Mouse (Mus musculus) neural tube, embryonic 11.5 days (tissue): ENCODE measurements at regions not wholly inside any gene's neighbourhood (a gene's known extent, or its start where the extent isn't known, plus 50 kb on each side); places are given as distances from the start of the nearest gene placed in this dataset.

Source experiments
- ATAC-seq: fragments of 200-750 bp; cut with Nextera tagmentation; 2 replicates; pipeline ENCODE4 v1.8.0; 2017; ENCODE audit warnings: moderate number of reproducible peaks, mild to moderate bottlenecking, moderate TSS enrichment, moderate library complexity; ENCODE audit not compliant: insufficient read depth, low FRiP score, low TSS enrichment
- DNase-seq: peaks from one replicate; pipeline ENCODE4 v3.0.0-alpha.2; 2015; ENCODE audit warnings: low spot score
- H3K27ac ChIP-seq: fragments of 300-500 bp; sonication (generic); 2 replicates; pipeline ENCODE4 v1.5.1; 2014; ENCODE audit warnings: low read depth, mild to moderate bottlenecking, low read length
- H3K27me3 ChIP-seq: fragments of 300-500 bp; sonication (generic); 2 replicates; pipeline ENCODE4 v1.6.1; 2014; ENCODE audit warnings: mild to moderate bottlenecking, low read length, mixed read lengths; ENCODE audit not compliant: control insufficient read depth, insufficient read depth
- H3K36me3 ChIP-seq: fragments of 300-500 bp; sonication (generic); 2 replicates; pipeline ENCODE4 v1.6.1; 2014; ENCODE audit warnings: mild to moderate bottlenecking, low read length, moderate library complexity, mixed read lengths; ENCODE audit not compliant: control insufficient read depth, insufficient read depth
- H3K4me1 ChIP-seq: fragments of 300-500 bp; sonication (generic); 2 replicates; pipeline ENCODE4 v1.6.1; 2014; ENCODE audit warnings: low read length, mixed read lengths; ENCODE audit not compliant: control insufficient read depth, insufficient read depth
- H3K4me2 ChIP-seq: fragments of 300-500 bp; sonication (generic); 2 replicates; pipeline ENCODE4 v1.6.1; 2014; ENCODE audit warnings: low read depth, mild to moderate bottlenecking, moderate library complexity
- H3K4me3 ChIP-seq: fragments of 300-500 bp; sonication (generic); 2 replicates; pipeline ENCODE4 v1.5.1; 2014; ENCODE audit warnings: low read depth, low read length
- H3K9ac ChIP-seq: fragments of 300-500 bp; sonication (generic); 2 replicates; pipeline ENCODE4 v1.6.1; 2014; ENCODE audit warnings: mild to moderate bottlenecking, low read length
- H3K9me3 ChIP-seq: fragments of 300-500 bp; sonication (generic); 2 replicates; pipeline ENCODE4 v1.6.1; 2016; ENCODE audit warnings: low read length; ENCODE audit not compliant: control insufficient read depth
- WGBS: fragments of 180-500 bp; shearing (Covaris S2); extraction: QIAGEN DNeasy Blood & Tissue Kit; methylation state at CpG from one replicate; pipeline ENCODE4 v1.1.7; 2014; 5-methylcytosine and 5-hydroxymethylcytosine counted together

DNA sequence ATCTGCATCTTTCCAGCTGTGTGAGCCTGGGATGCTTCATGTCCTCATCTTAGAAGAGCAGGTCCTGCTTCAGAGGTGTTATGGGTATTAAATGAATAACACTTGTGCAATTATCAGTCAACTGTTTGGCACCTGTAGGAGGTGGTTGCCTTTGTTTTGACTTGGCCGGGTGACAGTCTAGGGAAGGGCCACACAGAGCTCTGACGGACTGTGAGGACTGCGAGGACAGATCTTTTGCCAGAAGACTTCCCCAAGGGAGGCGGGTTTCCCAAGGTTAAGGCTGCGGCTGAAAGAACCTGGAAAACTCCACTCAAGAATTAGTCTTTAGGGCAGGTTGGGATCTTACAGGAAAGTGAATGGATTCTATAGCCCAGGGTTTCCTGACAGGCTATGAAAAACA, 239.8 kb downstream of the Ikzf2 start:
- ATAC-seq (no peak), DNase-seq (no peak)
- H3K27ac ChIP-seq: no peak overlapping the region
- H3K4me2 ChIP-seq: no peak overlapping the region
- H3K27me3 ChIP-seq: no peaks in the 10 kb centered on the region
- H3K4me1 ChIP-seq: no peaks in the 10 kb centered on the region
- no peaks in the 10 kb centered on the region for H3K9me3 ChIP-seq
- H3K36me3 ChIP-seq: no peaks in the 10 kb centered on the region
- H3K4me3 ChIP-seq: no peak overlapping the region
- WGBS: 76% methylated on average over 5 of the region's 5 CpGs
- H3K9ac ChIP-seq: no peak overlapping the region

GRCm38 (mm10) chr1:69444722-69445121, 242.3 kb downstream of the Ikzf2 start:
- Histone ChIP-seq H3K36me3 (no peaks in the 10 kb centered on the region), H3K4me1 (no peaks in the 10 kb centered on the region), H3K9ac (no peak overlapping the region), H3K27me3 (no peaks in the 10 kb centered on the region), H3K4me2 (no peak overlapping the region), H3K27ac (no peak overlapping the region), H3K9me3 (no peaks in the 10 kb centered on the region), H3K4me3 (no peak overlapping the region)
- ATAC-seq: no peak
- no peak for DNase-seq
- WGBS: 84% methylated on average over 4 of the region's 4 CpGs

DNA sequence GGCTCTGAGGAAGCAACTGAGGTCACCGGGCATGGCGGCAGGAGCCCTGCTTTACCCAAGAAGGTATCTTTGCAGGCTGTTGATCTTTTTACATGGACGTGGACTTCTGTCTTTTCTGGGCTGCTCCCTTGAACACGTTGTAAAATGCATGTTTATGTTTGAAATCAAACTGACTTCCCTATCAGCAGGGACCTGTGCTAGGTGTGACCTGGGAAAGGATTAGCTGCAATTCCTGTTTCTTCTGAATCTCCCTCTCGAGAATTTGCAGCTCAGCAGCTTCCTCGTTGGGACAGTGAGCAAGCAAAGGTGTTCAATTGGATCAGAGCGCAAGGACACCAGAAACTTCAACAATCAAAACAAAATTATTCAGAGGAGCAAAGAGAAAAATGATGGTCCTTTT, 243.6 kb downstream of the Ikzf2 start:
- Histone ChIP-seq H3K4me1 (no peaks in the 10 kb centered on the region), H3K36me3 (no peaks in the 10 kb centered on the region), H3K9ac (no peak overlapping the region), H3K4me2 (no peak overlapping the region), H3K4me3 (no peak overlapping the region), H3K27ac (no peak overlapping the region), H3K9me3 (no peaks in the 10 kb centered on the region), H3K27me3 (no peaks in the 10 kb centered on the region)
- no peak for ATAC-seq
- WGBS: 72% methylated on average over 7 of the region's 7 CpGs
- no peak for DNase-seq

- H3K27me3 ChIP-seq: no peaks in the 10 kb centered on the region
- no peak for ATAC-seq
- H3K4me2 ChIP-seq: no peak overlapping the region
- H3K27ac ChIP-seq: no peak overlapping the region
- 93% methylated on average over 14 of the region's 14 CpGs for WGBS
- H3K4me1 ChIP-seq: no peaks in the 10 kb centered on the region
- H3K9ac ChIP-seq: no peak overlapping the region
- no peaks in the 10 kb centered on the region for H3K9me3 ChIP-seq
- no peak for DNase-seq
- H3K4me3 ChIP-seq: no peak overlapping the region
- H3K36me3 ChIP-seq: no peaks in the 10 kb centered on the region
These were observed 246.3 kb downstream of the Ikzf2 start for GRCm38 (mm10) chr1:69440564-69441334.

DNA sequence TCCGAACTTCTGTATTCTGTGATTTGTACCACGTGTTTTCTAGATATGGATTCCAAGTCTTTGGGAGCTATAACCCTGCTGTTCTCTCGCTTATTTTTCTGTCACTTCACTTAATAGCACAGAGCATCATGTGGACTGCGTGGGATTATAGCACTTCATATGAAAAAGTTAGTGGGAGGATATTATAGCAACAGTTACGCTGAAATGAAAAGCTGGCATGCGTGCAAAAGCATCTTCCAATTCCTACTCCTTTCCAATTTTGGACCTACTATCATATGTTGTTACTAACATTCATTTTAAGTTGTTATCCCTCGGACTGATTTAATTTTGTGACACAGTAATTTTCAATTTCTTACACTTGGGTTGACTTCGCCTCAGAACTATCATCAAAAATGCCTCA, 250.0 kb downstream of the Ikzf2 start:
- no peaks in the 10 kb centered on the region for H3K27me3 ChIP-seq
- no peak overlapping the region for H3K4me3 ChIP-seq
- WGBS: 92% methylated on average over 8 of the region's 8 CpGs
- DNase-seq (no peak), ATAC-seq (no peak)
- H3K4me1 ChIP-seq: no peaks in the 10 kb centered on the region
- no peaks in the 10 kb centered on the region for H3K9me3 ChIP-seq
- no peak overlapping the region for H3K27ac ChIP-seq
- H3K36me3 ChIP-seq: no peaks in the 10 kb centered on the region
- H3K9ac ChIP-seq: no peak overlapping the region
- H3K4me2 ChIP-seq: no peak overlapping the region

- 61% methylated on average over 8 of the region's 8 CpGs for WGBS
- Histone ChIP-seq H3K4me1 (no peaks in the 10 kb centered on the region), H3K36me3 (no peaks in the 10 kb centered on the region), H3K4me2 (no peak overlapping the region), H3K27ac (no peak overlapping the region), H3K4me3 (no peak overlapping the region), H3K9ac (no peak overlapping the region), H3K9me3 (no peaks in the 10 kb centered on the region), H3K27me3 (no peaks in the 10 kb centered on the region)
- DNase-seq: no peak
- ATAC-seq: no peak
These were observed 253.2 kb downstream of the Ikzf2 start for GRCm38 (mm10) chr1:69433655-69434357.

GRCm38 (mm10) chr1:69430683-69431407, 256.2 kb downstream of the Ikzf2 start:
- DNase-seq: no peak
- Histone ChIP-seq H3K9me3 (no peaks in the 10 kb centered on the region), H3K27ac (no peak overlapping the region), H3K36me3 (no peaks in the 10 kb centered on the region), H3K27me3 (no peaks in the 10 kb centered on the region), H3K4me2 (no peak overlapping the region), H3K9ac (no peak overlapping the region), H3K4me1 (no peaks in the 10 kb centered on the region), H3K4me3 (no peak overlapping the region)
- 59% methylated on average over 8 of the region's 8 CpGs for WGBS
- ATAC-seq: no peak

- H3K4me1 ChIP-seq: no peaks in the 10 kb centered on the region
- H3K36me3 ChIP-seq: no peaks in the 10 kb centered on the region
- no peaks in the 10 kb centered on the region for H3K9me3 ChIP-seq
- no peak for DNase-seq
- WGBS: 82% methylated on average over 5 of the region's 5 CpGs
- H3K9ac ChIP-seq: no peak overlapping the region
- H3K27me3 ChIP-seq: no peaks in the 10 kb centered on the region
- no peak overlapping the region for H3K4me2 ChIP-seq
- no peak for ATAC-seq
- no peak overlapping the region for H3K4me3 ChIP-seq
- no peak overlapping the region for H3K27ac ChIP-seq
These were observed 257.4 kb downstream of the Ikzf2 start for GRCm38 (mm10) chr1:69429632-69430031.
